Mouse (Mus musculus) left cerebral cortex, adult 8-10 months (tissue): ENCODE results near the gene Donson. TPM values are rescaled to one million over a fixed set of nuclear protein-coding genes. Genes with fewer than 3 reads are reported as not detected.

Source experiments
- DNase-seq, 2 experiments: peaks; one replicate each; pipeline ENCODE4 v3.0.0; 2022; ENCODE audit warnings: low spot score in 2 of 2
- total RNA-seq, 4 experiments: library from RNA; stranded (reverse); gene quantifications; 2 replicates each; pipeline ENCODE4 v1.2.4; 2022

Gene Donson
- total RNA-seq, 4 experiments from 2014 or later = 17.7 to 27.2 (median 21.5) TPM

DNA sequence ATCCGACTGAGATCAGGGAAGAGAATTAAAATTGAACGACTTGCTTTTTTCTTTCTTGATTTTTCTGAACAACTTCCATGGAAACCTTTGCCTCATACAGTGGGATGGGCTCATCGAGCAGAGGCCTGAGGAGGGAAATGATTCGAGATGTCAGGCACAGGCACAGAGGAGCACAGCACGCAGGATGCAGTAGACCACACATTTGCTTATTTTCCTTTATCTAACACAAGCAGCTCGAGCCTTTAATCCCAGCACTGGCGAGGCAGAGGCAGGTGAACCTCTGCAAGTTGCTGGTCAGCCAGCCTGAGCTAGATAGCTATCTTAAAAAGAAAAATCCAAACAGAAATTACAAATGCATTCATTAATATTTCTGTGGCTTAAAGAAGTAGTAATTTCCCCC, 1.2 kb upstream of the Donson start:
- no peak for DNase-seq

DNA sequence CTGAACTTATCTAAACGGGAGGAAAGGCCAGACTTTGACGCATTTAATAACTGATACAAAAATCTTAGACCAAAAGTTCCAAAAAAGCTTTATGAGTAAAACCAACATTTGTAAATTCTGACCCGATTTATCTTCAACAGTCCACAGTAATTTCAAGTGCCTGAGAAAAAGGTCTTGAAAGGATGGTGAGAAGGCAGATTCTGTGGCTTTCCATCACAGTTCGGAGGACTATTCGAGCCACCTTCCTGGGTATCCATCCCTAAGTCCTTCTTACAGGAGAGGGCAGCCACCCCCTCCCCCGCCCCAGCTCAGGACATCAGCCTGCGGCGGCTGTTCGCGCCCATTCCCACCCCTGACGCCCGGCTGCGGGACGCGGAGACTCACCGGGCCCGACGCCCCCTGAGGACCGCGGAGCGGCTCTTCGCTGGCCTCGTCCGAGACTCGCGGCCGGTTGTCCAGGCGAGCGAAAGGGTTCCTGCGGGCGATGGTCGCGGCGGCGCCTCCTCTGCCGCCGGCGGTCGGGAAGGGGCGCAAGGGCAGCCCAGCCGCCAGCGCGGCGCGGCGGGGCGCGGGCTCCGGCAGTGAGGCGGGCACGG, 449 bp downstream of the Donson start:
- DNase-seq = no peak

GRCm38 (mm10) chr16:91686369-91686768, 2.2 kb downstream of the Donson start:
- DNase-seq = no peak

DNA sequence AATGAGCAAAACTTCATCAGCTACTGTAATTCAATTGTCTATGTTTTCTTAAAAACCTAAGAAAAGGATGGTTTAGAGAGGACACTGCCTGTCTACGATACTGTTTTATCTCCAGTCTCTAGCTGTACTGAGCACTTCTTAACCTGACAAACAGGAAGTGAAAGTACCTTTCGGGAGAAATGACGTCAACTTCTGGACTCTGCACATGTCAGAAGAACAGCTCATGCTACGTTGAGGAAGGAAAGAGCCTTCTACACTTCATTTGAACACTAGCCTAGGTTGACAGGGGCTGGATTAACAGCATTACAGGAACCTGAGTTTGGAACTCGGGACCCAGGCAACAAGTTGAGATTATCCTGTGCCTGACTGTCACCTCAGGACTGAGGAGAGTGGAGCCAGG, 3.0 kb downstream of the Donson start:
- no peak for DNase-seq

DNA sequence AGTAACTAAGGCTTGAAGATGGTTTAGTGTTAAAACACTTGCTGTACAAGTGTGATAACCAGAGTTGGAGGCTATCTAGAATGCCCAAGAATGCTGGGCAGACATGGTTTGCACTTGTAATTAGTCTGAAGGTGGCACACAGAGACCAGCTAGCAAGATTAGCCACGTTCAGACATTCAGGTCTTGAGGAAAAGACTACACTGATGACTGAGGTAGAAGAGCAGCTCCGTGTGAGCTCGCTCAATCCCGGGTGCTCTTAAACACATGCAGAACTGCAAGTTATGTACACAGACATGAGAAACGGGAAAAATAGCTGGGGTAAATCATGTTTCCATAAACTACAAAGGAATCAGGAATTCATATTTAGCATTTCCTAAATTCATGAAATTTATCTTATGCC, 7.9 kb downstream of the Donson start:
- DNase-seq = no peak

GRCm38 (mm10) chr16:91678147-91678911, 10.2 kb downstream of the Donson start:
- no peak for DNase-seq

GRCm38 (mm10) chr16:91674500-91674899, 14.1 kb downstream of the Donson start:
- no peak for DNase-seq

- no peak for DNase-seq
These were observed 24.8 kb downstream of the Donson start for GRCm38 (mm10) chr16:91663795-91664194.

GRCm38 (mm10) chr16:91662336-91662735, 26.2 kb downstream of the Donson start:
- DNase-seq = no peak

DNA sequence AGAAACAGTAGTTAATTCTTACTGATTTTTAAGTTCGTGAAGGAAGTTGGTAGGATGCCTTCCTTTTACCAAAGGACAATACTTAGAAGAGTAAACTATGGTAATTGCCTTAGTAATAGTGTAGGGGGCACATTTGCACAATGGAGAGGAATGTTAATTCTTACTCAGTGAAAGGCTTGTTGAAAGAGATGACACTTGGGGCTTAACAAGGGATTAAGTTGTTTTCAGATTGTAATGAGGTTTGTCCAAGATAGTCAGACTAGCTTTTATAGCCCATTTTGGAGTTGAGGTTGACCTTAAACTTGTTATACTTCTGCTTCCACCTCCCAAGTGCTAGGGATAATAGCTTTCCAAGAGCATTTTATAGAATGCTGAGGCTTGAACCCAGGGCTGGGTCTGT, 27.2 kb downstream of the Donson start:
- DNase-seq = no peak

- no peak for DNase-seq
These were observed 28.8 kb downstream of the Donson start for GRCm38 (mm10) chr16:91659798-91660197.

GRCm38 (mm10) chr16:91658471-91658870, 30.1 kb downstream of the Donson start:
- DNase-seq = no peak

GRCm38 (mm10) chr16:91657285-91657684, 31.3 kb downstream of the Donson start:
- no peak for DNase-seq

DNA sequence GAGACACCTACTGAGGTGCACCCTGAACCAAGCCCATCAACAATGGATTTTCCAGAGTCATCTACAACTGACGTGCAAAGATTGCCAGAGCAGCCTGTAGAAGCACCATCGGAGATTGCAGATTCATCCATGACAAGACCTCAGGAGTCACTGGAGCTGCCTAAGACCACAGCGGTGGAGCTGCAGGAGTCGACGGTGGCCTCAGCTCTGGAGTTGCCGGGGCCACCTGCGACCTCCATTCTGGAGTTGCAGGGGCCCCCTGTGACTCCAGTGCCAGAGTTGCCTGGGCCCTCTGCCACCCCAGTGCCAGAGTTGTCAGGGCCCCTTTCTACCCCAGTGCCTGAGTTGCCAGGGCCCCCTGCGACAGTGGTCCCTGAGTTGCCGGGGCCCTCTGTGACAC, 33.3 kb downstream of the Donson start:
- DNase-seq = no peak

- DNase-seq = no peak
These were observed 36.4 kb downstream of the Donson start for GRCm38 (mm10) chr16:91652191-91652590.

- DNase-seq = no peak
These were observed 38.8 kb downstream of the Donson start for GRCm38 (mm10) chr16:91649781-91650180.

- no peak for DNase-seq
These were observed 39.3 kb downstream of the Donson start for GRCm38 (mm10) chr16:91649246-91649645.

DNA sequence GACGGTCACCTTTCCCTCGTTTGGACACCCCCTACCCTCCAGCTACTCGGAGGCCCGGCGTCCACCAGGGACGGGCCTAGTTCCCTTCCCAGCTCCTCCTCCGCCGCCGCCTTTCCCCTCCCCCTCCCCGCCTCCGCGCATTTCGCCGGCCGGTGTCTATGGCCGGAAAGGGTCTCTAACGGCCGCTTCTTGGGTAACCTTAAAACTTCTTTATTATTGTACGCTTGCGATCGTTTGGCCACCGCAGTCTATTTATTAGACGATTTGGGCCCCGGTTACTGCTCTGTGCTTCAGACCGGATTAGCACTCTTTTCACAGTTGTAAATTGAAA, 40.4 kb downstream of the Donson start:
- DNase-seq = peak; percentile 46 to 51

GRCm38 (mm10) chr16:91647461-91648219, 40.9 kb downstream of the Donson start, which contains the start of gene Son:
Son (plus strand) TSS chr16:91647506.
- peak; percentile 89 to 97 for DNase-seq

GRCm38 (mm10) chr16:91646681-91647419, 41.7 kb downstream of the Donson start, which contains the start of gene Gart:
Gart (minus strand) TSS chr16:91646952.
- DNase-seq = peak; percentile 84 to 92

GRCm38 (mm10) chr16:91645995-91646602, 42.5 kb downstream of the Donson start:
- DNase-seq = no peak
